Mouse (Mus musculus): Measurements from ENCODE around the gene 4930432M17Rik. TPM values are rescaled to one million over a fixed set of nuclear protein-coding genes. Genes with fewer than 3 reads are reported as not detected.

Gene 4930432M17Rik
- total RNA-seq (2014; fragmentation: Nextera tagmentation), result not detected in 2 replicates
- not detected in 2 replicates for total RNA-seq (2017)

DNA sequence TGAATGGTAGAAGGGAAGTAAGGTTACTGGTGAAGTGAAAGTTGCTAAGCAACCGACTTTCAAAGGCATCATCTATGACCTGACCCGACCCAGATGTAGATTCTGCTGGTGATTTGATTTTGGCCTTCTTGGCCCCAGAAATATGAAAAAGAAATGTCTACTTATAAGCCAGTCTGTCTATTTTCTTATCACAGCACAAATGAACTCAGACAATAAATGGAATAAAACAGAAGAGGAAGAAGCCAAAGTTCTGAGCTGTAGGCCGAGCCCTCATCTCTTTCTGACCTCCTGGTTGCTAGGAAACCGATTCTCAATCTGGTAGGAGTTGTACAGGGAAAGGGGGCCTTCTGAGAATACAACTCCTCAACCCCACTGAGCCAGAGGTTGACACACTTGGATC lies at the start of gene 4930432M17Rik:
TSS of gene 4930432M17Rik (plus strand) at position 301 of the 400 bp plus-strand sequence.
- ATAC-seq (replicated peaks; ENCODE audit: poor library complexity, severe bottlenecking), result no peak

GRCm38 (mm10) chr3:121625662-121626061 lies 44.9 kb upstream of the 4930432M17Rik start:
- ATAC-seq (replicated peaks; ENCODE audit: poor library complexity, severe bottlenecking), result no peak

- ATAC-seq (replicated peaks; ENCODE audit: poor library complexity, severe bottlenecking), result peak; percentile 59
These were observed 44.3 kb upstream of the 4930432M17Rik start for GRCm38 (mm10) chr3:121626273-121626672.

GRCm38 (mm10) chr3:121628245-121628644 lies 42.3 kb upstream of the 4930432M17Rik start:
- ATAC-seq (replicated peaks; ENCODE audit: poor library complexity, severe bottlenecking), result no peak

- ATAC-seq (replicated peaks; ENCODE audit: poor library complexity, severe bottlenecking), result peak; percentile 91
These were observed 39.9 kb upstream of the 4930432M17Rik start for GRCm38 (mm10) chr3:121630626-121631025.

- ATAC-seq (replicated peaks; ENCODE audit: poor library complexity, severe bottlenecking), result no peak
These were observed 35.6 kb upstream of the 4930432M17Rik start for GRCm38 (mm10) chr3:121634963-121635362.

DNA sequence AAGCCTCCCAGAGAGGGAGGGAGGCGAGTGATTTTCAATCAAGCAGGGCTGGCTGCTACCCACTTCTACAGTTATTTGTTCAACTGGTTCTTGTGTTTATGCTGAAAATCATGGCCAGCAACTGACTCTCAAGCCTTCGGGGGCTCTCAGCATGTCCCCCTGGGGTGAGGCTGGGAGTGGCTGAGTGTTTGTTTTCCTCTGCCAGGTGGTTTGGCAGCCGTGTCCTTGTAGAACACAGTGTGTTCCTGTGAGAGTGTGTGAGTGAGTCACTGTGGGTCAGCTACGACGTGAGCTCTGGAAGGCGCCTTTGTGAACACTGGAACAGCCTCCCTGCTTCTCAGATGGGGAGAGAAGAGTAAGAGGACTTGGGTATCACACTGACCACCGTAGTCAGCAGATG lies 35.1 kb upstream of the 4930432M17Rik start:
- no peak for ATAC-seq (replicated peaks; ENCODE audit: poor library complexity, severe bottlenecking)

- ATAC-seq (replicated peaks; ENCODE audit: poor library complexity, severe bottlenecking), result peak; percentile 47; the same call in 1 of the 2 replicates
These were observed 34.2 kb upstream of the 4930432M17Rik start for GRCm38 (mm10) chr3:121636315-121636714.

DNA sequence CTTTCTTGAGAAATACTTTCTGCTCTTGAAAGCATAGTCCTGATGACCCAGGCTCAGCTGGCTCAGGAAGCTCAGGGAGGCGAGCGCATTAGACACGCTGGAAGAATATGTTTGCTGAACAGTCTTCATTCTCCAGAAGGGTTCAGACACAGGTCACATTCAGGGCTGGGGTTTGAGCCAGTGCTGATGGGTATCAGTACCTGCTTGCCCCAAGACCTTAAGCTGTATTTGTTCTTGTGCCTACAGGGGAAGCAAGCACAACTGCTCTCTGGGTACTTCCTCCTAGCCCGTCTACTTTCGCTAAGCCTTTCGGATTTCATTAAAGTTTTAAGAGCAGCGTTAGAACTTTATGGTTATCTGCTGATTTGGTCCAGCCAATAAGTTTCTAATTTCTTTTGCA lies 33.8 kb upstream of the 4930432M17Rik start:
- peak; percentile 62 for ATAC-seq (replicated peaks; ENCODE audit: poor library complexity, severe bottlenecking)

GRCm38 (mm10) chr3:121637792-121638191 lies 32.8 kb upstream of the 4930432M17Rik start:
- peak; percentile 86 for ATAC-seq (replicated peaks; ENCODE audit: poor library complexity, severe bottlenecking)

DNA sequence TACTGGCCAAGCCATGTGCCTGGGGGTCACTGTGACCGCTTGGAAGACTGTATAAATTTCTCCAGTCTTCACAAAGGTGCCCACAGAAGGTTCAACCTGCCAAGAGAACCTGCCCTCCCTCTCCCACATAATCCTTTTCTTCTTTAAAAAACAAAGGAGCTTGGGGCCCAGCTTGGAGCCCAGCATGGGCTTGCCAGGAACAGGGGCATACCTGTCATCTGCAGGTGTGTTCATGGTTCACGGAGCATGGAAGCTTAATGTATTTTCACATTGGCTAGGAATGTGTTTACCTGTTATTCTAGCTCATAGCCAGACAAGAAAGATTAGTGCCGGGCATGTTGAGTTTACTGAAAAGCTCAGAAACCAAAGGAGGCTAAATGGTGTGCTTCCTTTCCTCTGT lies 32.3 kb upstream of the 4930432M17Rik start:
- ATAC-seq (replicated peaks; ENCODE audit: poor library complexity, severe bottlenecking), result no peak

DNA sequence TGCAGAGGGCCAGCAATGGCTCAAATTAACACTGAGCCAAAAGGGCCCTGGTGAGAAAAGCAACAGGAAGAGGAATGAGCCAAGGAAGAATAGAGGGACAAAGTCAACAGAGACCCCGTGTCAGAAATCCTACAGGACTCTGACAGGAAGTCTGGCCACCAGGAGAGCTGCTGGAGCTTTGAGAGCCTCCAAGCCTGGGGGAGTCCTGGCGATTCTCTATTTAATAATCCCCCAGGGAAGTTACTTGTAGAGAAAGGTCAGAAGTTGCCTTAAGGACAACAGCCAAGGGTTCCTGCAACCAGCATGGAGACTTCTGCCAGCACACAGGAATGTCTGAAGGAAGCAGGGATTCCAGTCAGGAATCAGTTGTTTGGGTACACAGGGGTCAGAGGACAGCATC lies 30.0 kb upstream of the 4930432M17Rik start:
- no peak for ATAC-seq (replicated peaks; ENCODE audit: poor library complexity, severe bottlenecking)

- ATAC-seq (replicated peaks; ENCODE audit: poor library complexity, severe bottlenecking), result no peak
These were observed 27.3 kb upstream of the 4930432M17Rik start for GRCm38 (mm10) chr3:121643236-121643635.

GRCm38 (mm10) chr3:121645447-121645846 lies 25.1 kb upstream of the 4930432M17Rik start:
- no peak for ATAC-seq (replicated peaks; ENCODE audit: poor library complexity, severe bottlenecking)

DNA sequence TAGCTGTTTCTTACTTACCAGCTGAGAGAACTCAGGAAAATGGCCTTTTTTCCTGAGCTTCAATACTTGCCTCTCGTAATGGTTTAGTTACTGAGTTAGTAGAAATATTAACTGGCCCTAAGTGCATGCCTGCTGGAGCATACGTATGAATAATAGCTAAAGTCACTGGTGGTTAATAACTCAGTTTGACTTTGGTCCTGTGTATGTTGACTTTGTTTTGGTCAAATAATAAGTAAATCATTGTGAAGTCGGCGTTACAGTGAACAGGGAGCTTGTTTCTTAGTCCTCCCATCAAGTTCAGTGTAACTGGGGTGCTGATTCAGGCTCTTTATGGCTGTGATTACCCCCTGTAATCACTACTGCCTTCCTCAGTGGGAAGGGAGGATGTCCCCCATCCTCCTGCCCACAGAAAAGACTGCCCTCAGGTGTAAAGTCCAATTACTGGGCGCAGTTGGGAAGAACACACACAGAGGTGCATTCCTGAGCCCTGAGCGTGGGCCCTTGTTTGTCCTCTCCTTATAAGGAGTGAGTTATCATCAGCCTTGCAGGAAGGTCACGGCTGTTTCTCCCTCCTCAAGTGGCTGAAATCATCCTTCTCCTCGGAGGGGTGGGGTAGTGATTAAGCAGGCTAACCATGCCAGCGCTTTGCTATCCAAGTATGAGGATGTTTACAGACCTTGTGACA lies 24.1 kb upstream of the 4930432M17Rik start:
- no peak for ATAC-seq (replicated peaks; ENCODE audit: poor library complexity, severe bottlenecking)

- no peak for ATAC-seq (replicated peaks; ENCODE audit: poor library complexity, severe bottlenecking)
These were observed 22.3 kb upstream of the 4930432M17Rik start for GRCm38 (mm10) chr3:121648238-121648778.

- no peak; the same call in 1 of the 2 replicates for ATAC-seq (replicated peaks; ENCODE audit: poor library complexity, severe bottlenecking)
These were observed 20.4 kb upstream of the 4930432M17Rik start for GRCm38 (mm10) chr3:121650052-121650671.

GRCm38 (mm10) chr3:121651710-121652109 lies 18.9 kb upstream of the 4930432M17Rik start:
- peak; percentile 86 for ATAC-seq (replicated peaks; ENCODE audit: poor library complexity, severe bottlenecking)

DNA sequence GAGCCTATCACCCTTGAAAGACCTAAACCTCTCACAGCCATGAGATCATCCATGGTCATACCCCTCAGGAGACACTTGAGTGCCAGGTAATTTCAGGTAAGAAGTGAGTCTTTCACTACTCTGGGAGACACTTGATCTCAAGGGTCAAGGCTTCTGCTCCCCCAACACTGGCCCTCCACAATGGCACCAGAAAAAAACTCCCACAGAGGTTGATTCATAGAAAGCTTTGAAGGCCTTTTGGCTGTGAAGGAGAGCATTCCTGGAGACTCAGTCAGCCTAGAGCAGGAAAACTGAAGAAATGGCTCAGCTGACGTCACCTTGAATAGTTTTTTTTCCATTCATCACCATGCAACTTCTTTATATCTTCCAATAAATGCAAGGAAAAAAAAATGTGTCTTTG lies 18.4 kb upstream of the 4930432M17Rik start:
- peak; percentile 23; the same call in 1 of the 2 replicates for ATAC-seq (replicated peaks; ENCODE audit: poor library complexity, severe bottlenecking)

DNA sequence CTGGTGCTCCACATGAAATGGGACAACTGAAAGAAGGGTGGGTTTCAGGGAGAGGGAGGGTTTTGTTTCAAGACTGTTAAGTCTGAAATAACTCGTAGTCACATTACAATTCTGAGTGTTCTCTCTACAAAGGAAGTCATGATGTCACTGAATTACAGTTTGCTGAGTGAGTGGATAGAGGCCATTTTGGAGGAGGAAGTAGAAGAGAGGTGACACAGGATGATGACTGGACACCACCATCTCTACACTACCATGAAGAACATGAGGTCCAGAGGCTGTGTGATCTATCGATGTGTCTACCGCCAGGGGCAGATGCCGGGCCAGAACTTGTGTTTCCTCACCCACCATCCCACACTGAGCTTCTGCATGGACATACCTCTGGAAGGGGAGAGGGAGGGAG lies 13.6 kb upstream of the 4930432M17Rik start:
- 0 out of 2 replicates have a peak, but pooled peaks have one; percentile 42 for ATAC-seq (replicated peaks; ENCODE audit: poor library complexity, severe bottlenecking)

DNA sequence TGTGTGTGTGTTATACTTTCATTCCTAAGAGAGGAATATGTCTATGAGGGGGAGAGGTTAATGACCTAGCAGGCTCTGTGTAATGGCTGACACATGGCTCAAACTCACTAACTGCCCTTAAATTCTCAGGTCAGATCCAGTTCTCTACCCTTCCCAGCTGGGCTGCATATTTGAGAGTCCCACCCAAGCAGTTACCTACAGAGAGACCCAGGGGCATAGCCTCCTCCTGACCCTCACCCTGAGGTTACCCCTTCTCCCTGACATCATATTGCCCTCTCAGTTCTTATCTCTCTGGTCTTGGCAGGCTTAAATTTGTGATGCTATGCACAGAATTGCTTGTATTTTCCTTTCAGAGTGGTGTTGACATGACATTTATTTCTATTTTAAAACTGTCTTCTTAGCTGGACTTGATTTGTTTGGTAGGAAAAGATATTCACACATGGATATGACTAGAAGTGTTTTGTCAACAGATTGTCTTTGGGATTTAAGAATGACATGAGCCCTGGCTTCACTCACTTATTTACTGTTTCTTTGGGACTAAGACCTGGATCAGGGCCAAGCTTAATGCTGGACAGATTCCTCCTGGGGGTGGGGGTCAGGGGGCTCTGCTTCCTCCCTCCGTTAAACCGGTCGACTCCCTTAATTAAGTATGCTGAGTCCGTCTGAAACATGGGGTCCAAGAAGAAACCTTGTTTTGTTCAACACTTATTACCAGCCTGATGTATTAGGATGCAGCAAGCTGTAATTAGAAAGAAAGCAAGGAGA lies 7.7 kb upstream of the 4930432M17Rik start:
- ATAC-seq (replicated peaks; ENCODE audit: poor library complexity, severe bottlenecking), result no peak

All from granulocyte monocyte progenitor cell, adult 5-6 weeks (primary cell).